Mouse (Mus musculus): Measurements from ENCODE around the gene Pde6d. TPM values are rescaled to one million over a fixed set of nuclear protein-coding genes. Genes with fewer than 3 reads are reported as not detected.
A peak's percentile ranks its signal among the peaks of the same experiment; 100 is the strongest.

Pde6d gene
- polyA plus RNA-seq, 1 experiment from 2014 or later: 61.5 TPM

DNA sequence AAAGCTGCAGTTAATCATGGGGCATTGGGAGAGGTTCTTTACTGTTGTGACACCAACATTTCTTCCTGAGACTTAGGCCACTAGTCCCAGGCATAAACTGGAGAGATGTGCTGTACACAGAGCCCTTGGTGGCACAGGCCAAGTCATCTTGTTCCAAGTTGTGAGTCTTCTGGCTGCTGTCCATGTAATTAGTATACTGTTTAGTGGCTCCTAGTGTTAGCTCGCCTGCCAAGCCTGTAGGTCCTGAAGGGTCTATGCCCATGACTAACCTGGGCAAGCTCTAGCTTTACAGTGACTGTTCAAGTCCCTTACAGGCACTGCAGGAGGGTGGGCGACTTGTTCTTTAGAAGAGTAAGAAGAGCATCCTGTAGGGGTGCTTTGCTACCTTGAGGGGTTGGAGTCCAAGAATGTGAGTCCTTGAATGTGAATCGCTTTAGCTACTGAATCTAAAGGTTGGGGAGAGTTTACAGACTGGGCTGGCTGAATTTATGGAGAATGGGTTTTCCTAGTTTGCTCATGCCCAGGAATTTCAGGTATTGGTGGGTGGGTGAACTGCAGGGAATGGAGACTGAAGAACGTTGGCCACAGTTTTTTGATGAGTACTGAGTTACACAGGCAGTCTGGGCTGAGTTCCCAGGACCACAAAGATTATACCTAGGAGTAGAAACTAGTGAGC is 51.4 kb downstream of the Pde6d start:
- no peak for ATAC-seq (replicated peaks; ENCODE audit: low FRiP score)
- H3K4me1 ChIP-seq: peaks cover 30% of the 10 kb centered on the region
- H3K27ac ChIP-seq: peak overlapping the region; percentile 72
- peaks cover 35% of the 10 kb centered on the region for H3K36me3 ChIP-seq
- peak overlapping the region; percentile 27; the same call in 1 of the 2 replicates for H3K9ac ChIP-seq
- H3K9me3 ChIP-seq (replicated peaks): no peaks in the 10 kb centered on the region
- WGBS: 21% methylated on average over 4 of the region's 4 CpGs
- no peaks in the 10 kb centered on the region for H3K27me3 ChIP-seq
- H3K4me3 ChIP-seq (replicated peaks): peak overlapping the region; percentile 18
- peak overlapping the region; percentile 28 for H3K4me2 ChIP-seq

DNA sequence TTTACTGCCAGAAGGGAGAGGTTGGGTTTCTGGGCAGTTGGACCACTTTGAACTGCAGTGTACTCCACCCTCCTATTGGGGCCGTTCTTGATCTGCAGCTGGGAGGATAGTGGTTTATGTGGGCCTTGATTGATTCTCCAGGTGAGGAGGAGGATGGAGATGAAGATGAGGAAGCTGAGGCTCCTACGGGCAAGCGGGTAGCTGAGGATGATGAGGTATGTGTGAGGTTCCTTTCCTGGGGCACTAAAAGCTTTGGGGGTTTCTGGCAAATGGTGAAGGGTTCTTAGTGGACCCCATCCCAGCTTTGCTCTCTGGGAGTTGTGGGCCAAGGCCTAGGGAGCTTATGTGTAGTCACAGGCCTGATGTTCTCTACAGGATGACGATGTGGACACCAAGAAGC is 52.8 kb downstream of the Pde6d start:
- peak overlapping the region; percentile 94 for H3K4me3 ChIP-seq (replicated peaks)
- peaks cover 35% of the 10 kb centered on the region for H3K4me1 ChIP-seq
- H3K9me3 ChIP-seq (replicated peaks): no peaks in the 10 kb centered on the region
- H3K27me3 ChIP-seq: no peaks in the 10 kb centered on the region
- H3K9ac ChIP-seq: peak overlapping the region; percentile 100
- H3K27ac ChIP-seq: peak overlapping the region; percentile 99; the same call in 1 of the 2 replicates
- peak overlapping the region; percentile 88 for H3K4me2 ChIP-seq
- WGBS: 13% methylated on average over 4 of the region's 4 CpGs
- peaks cover 35% of the 10 kb centered on the region for H3K36me3 ChIP-seq
- ATAC-seq (replicated peaks; ENCODE audit: low FRiP score): no peak

DNA sequence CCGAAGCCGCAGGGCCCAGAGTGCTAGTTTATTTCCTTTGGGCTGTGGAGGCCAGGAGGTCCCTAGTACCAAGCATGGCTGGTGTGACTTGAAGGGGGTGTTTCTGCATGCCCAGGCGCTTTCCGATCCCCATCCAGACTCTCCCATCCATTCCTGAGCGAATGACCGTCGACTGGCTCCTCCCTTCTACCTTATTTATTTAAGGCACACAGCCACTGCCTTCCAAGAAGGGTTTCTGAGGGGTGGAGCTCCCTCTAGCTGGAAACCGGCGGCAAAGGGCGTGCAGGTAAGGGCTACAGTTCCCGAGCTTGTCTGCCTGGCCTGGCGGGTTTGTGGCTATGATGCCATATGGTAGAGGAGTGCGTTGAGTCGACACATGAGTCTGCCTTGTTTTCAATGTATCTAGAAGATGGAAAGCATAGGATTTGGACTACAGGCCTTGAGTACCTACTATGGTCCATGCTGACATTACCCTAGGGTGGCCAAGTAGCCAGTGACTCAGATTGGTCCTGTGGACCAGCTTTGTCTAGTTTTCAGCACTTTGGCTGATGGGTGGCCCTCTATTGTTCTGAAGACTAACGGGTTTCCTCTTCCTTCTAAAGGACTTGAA is 53.8 kb downstream of the Pde6d start:
- Histone ChIP-seq H3K4me2 (peak overlapping the region; percentile 88), H3K4me1 (peaks cover 44% of the 10 kb centered on the region), H3K27ac (peak overlapping the region; percentile 99), H3K9ac (peak overlapping the region; percentile 100), H3K27me3 (no peaks in the 10 kb centered on the region), H3K36me3 (peaks cover 32% of the 10 kb centered on the region), H3K4me3 (replicated peaks) (peak overlapping the region; percentile 94), H3K9me3 (replicated peaks) (no peaks in the 10 kb centered on the region)
- no peak for ATAC-seq (replicated peaks; ENCODE audit: low FRiP score)
- under 1% methylated on average over 15 of the region's 15 CpGs for WGBS

DNA sequence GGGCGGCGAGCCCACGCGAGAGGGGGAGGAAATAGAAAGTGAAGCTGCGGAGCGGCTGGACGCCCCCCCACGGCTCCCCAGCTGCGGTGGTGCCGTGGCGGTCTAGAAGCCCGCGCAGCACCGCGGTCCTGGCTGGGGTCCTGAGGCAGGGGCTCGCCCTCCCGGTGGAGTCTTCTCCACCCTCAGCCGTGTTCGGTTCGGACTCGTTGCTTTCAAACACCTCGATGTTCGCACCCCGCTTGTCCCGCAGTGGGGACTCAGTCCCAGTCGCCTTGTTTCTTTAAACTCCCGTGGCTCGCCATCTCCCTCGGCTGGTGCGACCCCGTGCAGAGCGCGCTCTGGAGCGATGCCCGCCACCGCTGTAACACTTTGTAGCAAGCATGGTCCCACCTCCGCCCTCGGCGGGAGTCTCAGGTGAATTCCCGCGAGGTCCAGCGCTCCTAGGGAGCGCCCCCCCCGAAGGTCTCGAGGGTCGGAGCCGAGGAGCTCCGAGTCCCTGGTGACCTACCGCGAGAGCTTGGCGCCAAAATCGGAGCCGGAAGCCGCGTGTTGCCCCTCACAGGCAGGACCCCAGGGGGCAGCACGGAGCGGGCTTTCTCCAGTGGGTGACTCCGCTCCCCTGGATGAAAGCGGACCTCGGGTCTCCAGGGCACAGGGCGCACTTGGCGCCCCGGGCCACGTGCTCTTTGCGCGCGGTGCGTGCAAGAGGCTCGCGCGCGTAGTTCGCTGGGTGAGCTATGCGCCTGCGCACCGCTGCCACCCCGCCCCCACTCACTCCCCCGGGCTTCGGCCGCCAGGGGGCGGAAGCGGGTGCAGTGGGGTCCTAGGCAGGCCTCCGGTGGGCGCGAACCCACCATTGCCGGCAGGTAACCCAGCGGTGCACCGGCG is 54.6 kb downstream of the Pde6d start:
- WGBS: under 1% methylated on average over 89 of the region's 89 CpGs
- peak overlapping the region; percentile 99 for H3K27ac ChIP-seq
- ATAC-seq (replicated peaks; ENCODE audit: low FRiP score): no peak
- H3K4me3 ChIP-seq (replicated peaks): peak overlapping the region; percentile 94
- H3K9ac ChIP-seq: peak overlapping the region; percentile 100
- H3K27me3 ChIP-seq: no peaks in the 10 kb centered on the region
- H3K4me2 ChIP-seq: peak overlapping the region; percentile 88
- H3K36me3 ChIP-seq: peaks cover 27% of the 10 kb centered on the region
- peaks cover 44% of the 10 kb centered on the region for H3K4me1 ChIP-seq
- H3K9me3 ChIP-seq (replicated peaks): no peaks in the 10 kb centered on the region

DNA sequence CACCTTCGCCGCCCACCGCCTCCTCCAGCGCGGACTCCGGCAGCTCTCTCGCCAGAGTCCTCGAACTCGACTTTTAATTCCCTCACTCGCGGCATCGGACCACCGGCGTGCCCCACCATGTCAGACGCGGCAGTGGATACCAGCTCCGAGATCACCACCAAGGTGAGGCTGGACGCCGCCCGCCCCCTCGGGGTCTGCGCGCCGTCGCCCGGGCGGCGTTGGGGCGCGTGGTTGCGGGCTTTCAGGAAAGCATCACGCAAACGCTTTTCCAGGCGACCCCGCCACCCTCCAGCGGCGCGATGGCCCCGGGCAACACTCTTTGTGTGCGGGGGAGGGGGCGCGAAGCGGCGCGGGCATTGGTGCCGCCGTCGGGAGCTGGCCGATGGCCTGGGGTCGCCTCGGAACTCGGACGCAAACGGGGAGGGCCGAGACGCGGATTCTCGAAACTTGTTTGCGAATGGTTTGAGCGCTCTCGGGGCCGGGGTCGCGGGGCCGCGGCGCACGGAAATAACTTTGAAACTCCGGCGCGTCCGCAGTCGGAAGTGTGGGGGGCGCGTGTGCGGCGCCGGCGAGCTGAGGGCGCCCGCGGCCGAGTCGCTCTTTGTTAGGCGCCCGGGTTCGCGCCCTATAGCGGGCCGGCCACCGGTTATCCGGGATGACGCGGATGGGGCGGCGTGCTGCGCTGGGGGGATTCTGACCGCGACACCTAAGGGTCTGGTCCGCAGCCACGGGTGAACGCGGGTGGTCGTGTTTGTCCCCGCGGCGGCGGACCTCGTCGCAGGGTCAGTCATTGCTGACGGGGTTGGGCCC is 55.4 kb downstream of the Pde6d start:
- Histone ChIP-seq H3K27ac (peak overlapping the region; percentile 99), H3K4me2 (peak overlapping the region; percentile 88), H3K27me3 (no peaks in the 10 kb centered on the region), H3K36me3 (peaks cover 27% of the 10 kb centered on the region), H3K9ac (peak overlapping the region; percentile 100), H3K9me3 (replicated peaks) (no peaks in the 10 kb centered on the region), H3K4me3 (replicated peaks) (peak overlapping the region; percentile 94), H3K4me1 (peaks cover 48% of the 10 kb centered on the region)
- under 1% methylated on average over 110 of the region's 111 CpGs for WGBS
- no peak for ATAC-seq (replicated peaks; ENCODE audit: low FRiP score)

DNA sequence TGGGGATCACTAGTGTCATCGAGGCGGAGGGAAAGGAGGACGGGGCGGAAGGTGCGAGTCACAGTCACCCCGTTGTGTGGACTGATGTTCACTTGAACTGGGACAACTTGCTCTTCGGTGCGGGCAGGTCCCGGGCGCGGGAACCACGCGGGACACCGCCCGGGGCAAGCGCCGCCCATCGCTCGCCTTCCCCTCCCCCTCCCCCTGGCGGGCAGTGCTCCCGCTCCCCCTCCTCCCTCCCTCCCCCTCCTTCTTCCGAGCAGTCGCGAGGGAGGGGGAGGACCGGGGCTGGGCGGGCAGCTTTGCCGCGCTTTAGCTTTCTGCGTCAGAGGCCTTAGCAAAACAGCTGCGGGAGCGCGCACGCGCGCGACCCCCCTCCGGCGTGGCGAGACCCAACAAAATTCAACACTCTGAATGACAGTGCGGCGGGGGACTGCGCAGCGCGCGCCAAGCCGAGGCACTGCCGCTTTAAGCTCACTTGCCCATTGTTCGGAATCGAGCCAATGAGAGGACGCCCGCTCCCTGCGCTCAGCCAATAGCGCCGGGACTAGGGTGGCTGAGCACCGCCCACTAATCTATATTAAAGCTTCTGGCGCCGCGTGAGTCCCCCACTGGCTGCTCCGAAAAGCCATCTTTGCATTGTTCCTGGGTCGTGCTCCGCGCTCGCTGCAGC is 56.2 kb downstream of the Pde6d start, which contains the start of gene Ptma:
Gene Ptma, plus strand, starts transcription at position 611 of the 673 bp plus-strand sequence.
- H3K9ac ChIP-seq: peak within 1 kb of the TSS; percentile 100
- H3K9me3 ChIP-seq (replicated peaks): no peaks in the 10 kb centered on the region
- under 1% methylated on average over 59 of the region's 63 CpGs for WGBS
- H3K4me2 ChIP-seq: peak within 1 kb of the TSS; percentile 91
- no peaks in the 10 kb centered on the region for H3K27me3 ChIP-seq
- peaks cover 23% of the 10 kb centered on the region for H3K36me3 ChIP-seq
- peak within 1 kb of the TSS; percentile 94 for H3K4me3 ChIP-seq (replicated peaks)
- ATAC-seq (replicated peaks; ENCODE audit: low FRiP score): peak; percentile 96
- H3K4me1 ChIP-seq: peaks cover 41% of the 10 kb centered on the region
- H3K27ac ChIP-seq: peak within 1 kb of the TSS; percentile 99

DNA sequence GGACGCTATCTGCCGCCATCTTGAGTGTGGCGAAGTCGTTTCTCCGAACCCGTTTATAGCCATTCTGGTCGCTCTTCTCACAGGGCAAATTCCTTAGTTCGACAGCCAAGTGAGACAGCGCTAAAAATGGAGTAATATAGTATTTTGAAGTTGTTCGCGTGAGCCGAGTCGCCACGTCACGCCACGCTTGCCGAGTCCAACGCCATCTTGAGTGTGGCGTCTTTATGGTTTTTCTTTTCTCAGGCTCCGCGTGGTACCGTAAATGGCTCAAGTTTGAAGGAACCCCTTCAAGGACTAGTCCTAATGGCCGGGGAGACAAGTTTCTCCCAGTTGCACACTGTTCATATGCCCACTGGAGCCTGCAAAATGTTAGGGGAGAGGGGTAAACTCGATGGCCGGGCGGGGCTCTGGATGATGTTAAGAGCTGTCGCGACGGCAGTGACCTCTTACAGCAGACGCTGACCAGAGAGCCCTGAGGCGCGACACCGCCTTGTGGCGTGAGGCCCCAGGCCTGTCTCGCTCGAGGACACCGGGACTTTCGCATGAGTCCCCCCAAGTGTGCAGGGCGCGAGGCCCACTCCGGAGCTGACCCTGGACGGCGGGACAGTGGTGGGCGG is 56.8 kb downstream of the Pde6d start:
- Histone ChIP-seq H3K27ac (peak overlapping the region; percentile 99), H3K27me3 (no peaks in the 10 kb centered on the region)
- WGBS: under 1% methylated on average over 44 of the region's 44 CpGs

DNA sequence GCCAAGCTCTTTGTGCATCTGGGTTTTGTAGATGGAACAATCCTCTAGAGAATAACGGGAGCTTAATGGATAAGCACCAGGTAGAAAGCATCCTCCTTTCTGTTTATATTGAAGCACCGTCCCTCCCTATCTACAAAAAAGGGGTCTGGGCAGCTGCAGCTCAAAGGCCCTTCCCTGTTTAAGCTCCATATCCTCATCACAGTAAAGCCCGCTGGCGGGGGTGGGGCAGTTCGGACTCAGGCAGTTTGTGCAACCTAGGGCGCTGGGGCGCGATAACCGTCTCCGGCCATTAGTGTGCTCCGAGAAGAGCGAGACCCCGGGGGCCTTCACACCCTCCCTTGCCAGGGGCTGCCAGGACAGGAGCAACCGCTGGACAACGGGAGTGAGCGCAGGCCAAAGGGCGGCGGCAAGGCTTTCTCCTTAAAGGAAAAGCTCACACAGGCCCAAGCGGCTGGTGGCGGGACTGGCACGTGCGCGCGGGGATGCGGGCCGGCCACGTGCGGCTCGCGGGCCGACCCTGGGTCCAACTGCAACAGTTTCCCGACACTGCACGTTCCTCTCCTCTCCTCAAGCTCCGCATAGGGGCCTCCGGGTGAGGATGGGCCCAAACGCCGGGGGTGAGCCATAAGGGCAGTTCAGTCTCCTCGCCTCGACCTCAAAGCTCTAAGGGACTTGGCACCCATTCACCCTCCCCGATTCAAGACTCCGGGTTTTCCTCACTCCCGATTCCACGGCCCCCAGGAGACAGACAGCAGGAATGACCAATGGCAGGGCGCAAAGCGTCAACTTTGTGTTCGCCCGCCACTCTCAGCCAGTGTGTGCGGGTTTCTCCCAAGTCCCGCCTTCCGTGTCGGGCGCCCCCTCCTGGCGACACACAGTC is 57.6 kb downstream of the Pde6d start:
- Histone ChIP-seq H3K27ac (peak overlapping the region; percentile 99), H3K36me3 (peaks cover 15% of the 10 kb centered on the region), H3K4me3 (replicated peaks) (peak overlapping the region; percentile 94), H3K4me2 (peak overlapping the region; percentile 91), H3K9me3 (replicated peaks) (no peaks in the 10 kb centered on the region), H3K27me3 (no peaks in the 10 kb centered on the region), H3K4me1 (peaks cover 33% of the 10 kb centered on the region), H3K9ac (peak overlapping the region; percentile 82)
- 1% methylated on average over 53 of the region's 53 CpGs for WGBS
- ATAC-seq (replicated peaks; ENCODE audit: low FRiP score): peak; percentile 78

More for the DNA sequence above, 56.8 kb downstream of the Pde6d start:
- Histone ChIP-seq H3K4me1 (peaks cover 35% of the 10 kb centered on the region), H3K4me3 (replicated peaks) (peak overlapping the region; percentile 94), H3K4me2 (peak overlapping the region; percentile 91), H3K9ac (peak overlapping the region; percentile 82), H3K9me3 (replicated peaks) (no peaks in the 10 kb centered on the region), H3K36me3 (peaks cover 16% of the 10 kb centered on the region)
- ATAC-seq (replicated peaks; ENCODE audit: low FRiP score): peak; percentile 35

DNA sequence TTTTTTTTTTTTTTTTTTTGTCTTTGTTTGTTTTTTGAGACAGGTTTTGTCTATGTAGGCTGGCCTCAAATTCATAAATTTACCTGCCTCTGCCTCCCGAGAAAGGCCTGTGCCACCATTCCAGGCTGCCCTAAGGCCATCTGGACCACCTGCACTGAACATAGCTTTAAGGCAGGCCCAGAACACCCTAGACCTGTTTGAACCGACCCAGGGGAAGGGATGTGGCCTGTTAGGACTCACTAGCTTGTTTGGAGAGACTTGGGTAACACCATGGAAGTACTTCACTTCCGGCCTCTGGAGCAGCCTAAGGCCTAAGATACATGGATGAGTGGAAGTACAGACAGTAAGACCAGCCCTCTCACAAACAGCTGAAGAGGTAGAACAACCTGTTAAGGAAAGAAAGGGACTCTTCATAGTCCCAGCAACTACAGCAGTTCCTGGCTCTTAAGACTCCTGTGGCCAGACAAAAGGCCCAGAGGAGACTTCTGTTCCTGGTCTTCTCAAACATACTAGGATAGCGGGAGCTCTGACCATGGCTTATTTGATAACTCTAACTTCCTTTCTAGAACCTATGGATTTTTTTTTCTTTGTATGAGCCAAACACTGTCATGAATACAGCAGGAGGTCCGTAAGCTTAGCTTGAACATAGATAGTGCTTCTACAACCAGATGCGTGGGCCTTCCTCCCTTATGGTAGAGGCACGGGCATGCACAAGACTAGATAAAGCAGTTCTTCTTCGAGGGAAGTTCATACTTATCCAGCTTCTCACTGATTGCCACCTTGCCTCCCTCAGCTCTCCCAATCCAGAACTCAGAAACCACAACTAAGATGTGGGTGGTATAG is 58.4 kb downstream of the Pde6d start:
- peaks cover 25% of the 10 kb centered on the region for H3K4me1 ChIP-seq
- H3K4me3 ChIP-seq (replicated peaks): peak overlapping the region; percentile 94

More for the DNA sequence above, 58.4 kb downstream of the Pde6d start:
- Histone ChIP-seq H3K9me3 (replicated peaks) (no peaks in the 10 kb centered on the region), H3K27me3 (no peaks in the 10 kb centered on the region), H3K27ac (peak overlapping the region; percentile 99), H3K9ac (peak overlapping the region; percentile 60), H3K36me3 (peaks cover 7% of the 10 kb centered on the region), H3K4me2 (peak overlapping the region; percentile 91)
- no peak for ATAC-seq (replicated peaks; ENCODE audit: low FRiP score)
- WGBS: 87% methylated on average over 8 of the region's 8 CpGs
